Mouse (Mus musculus): ENCODE data around the gene Arhgap45. TPM values are rescaled to one million over a fixed set of nuclear protein-coding genes. Genes with fewer than 3 reads are reported as not detected.

Arhgap45 gene
- polyA plus RNA-seq (2012; rRNA removed), result 24.6 and 25.0 TPM in 2 replicates

GRCm38 (mm10) chr10:80016511-80016910, at the start of gene Arhgap45:
Gene Arhgap45, plus strand, starts transcription at chr10:80016653.

GRCm38 (mm10) chr10:79970415-79971182, 45.9 kb upstream of the Arhgap45 start, which contains the start of gene Grin3b:
Gene Grin3b, plus strand, starts transcription at chr10:79970715.

DNA sequence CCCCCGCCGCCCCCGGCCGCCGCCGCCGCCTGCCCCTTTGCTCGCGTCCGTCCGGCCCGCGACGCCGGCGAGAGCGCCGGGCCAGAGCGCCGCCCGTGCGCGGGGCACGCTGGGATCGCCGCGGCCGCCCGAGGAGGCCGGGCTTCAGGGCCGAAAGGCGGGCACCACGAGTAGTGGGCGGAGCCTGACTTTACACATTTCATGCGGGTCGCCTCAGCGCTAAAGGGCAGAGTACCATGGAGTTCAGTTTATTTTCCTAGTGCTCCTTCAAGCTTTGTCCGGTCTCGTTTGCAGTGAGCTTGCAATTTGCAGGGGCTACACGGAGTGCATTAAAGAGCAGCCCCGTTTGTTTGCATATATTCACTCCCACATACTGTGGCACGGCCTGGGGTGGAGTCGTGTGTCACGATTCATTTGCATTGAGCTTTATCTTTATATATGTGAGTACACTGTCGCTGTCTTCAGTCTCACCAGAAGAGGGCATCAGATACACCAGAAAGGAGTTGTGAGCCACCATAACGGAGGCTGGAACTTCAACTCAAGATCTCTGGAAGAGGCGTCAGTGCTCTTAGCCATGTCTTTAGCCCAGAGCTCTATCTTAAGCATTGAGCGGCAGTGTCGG, 32.1 kb upstream of the Arhgap45 start, which contains the start of gene Tmem259:
Gene Tmem259, minus strand, starts transcription at position 136 of the 622 bp plus-strand sequence.

DNA sequence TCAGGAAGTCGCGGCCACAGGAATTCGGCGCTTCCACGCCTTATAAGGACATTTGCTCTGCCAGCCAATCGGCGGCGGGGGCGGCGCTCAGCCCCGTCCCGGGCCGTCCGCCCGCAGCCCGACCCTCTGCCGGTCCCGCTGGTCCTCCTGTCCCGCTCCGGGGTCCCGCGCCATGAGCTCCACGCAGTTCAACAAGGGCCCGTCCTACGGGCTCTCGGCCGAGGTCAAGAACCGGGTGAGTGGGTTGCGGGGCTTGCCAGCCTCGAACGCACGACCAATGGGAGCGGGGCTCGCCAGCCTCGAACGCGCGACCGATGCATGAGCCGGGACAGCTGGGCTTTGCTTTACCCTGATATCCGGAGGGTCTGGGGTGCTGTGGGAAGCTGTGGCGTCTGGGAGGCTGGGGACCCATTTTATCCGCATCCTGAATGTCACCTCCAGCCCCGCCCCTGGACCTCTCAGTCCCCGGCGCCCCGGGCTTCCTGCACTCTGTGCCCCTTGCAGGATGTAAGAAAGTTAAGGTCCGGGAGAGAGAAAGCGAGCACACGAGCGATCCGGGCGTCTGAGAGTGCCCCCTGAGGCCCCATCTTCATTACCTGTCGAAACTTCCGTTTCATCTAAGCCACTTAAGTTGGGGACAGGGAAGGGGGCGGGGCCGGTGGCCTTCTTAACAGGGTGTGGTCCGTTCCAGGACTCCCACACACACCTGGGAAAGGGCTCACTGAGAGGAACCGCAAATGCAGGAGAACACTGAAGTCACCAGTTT, 27.8 kb upstream of the Arhgap45 start, which contains the start of gene Cnn2:
Gene Cnn2, plus strand, starts transcription at position 79 of the 766 bp plus-strand sequence.

DNA sequence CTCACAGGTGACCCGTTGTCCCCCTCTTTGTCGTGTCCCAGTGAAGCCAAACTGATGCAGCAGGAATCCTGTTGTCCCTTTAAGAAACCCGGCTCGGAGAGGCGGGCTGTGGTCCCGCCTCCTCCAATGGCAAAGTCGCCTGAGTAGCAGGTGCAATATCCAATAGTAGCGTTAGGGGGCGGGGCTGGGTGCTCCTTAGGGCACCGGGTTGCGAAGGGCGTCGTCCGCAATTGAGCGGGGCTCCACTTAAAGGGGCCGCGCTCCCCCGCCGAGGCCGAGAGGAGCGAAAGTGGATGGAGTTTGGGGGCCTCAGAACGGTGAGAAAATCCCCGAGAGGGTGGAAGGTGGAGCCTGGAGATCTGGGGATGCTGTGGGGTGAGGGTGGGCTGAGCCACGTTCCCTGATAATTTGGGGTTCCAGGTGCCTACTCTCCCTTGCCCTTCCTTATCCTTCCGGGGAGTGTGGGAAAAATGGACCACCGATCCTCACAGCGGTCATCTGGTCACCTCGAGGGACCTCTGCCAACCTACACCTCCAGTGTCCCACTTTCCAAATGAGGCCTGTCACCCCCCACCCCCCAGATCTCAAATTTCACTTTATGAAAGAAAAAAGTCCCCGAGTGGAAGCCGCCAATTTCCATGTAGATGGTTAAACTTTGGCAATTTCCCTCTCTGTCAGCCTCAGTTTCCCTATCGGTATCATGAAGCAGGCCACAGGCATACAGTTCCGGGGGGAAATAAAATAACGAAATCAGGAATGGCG, 20.0 kb upstream of the Arhgap45 start, which contains the start of gene Abca7:
Gene Abca7, plus strand, starts transcription at position 223 of the 762 bp plus-strand sequence.

DNA sequence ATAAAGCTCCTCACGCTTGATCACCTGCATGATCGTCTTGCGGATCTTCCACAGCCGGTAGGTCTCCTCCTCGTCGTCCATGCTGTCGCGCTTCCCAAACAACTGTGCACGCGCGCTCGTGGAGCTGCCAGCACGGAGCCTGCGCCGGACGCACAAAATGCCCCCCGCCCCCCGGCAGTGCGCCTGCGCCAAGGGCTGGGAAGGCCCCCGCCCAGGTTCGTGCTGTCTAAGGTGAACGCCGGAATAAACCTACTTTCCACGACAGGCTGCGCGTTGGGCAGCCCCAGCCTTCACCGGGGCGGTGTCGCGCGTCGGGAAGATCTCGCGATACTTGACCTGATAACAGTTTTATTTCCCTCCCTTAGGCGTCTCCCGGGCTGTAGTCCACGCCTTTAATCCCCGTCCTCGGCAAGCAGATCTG, 23.1 kb downstream of the Arhgap45 start, which contains the start of gene Polr2e:
Gene Polr2e, minus strand, starts transcription at position 237 of the 421 bp plus-strand sequence.

DNA sequence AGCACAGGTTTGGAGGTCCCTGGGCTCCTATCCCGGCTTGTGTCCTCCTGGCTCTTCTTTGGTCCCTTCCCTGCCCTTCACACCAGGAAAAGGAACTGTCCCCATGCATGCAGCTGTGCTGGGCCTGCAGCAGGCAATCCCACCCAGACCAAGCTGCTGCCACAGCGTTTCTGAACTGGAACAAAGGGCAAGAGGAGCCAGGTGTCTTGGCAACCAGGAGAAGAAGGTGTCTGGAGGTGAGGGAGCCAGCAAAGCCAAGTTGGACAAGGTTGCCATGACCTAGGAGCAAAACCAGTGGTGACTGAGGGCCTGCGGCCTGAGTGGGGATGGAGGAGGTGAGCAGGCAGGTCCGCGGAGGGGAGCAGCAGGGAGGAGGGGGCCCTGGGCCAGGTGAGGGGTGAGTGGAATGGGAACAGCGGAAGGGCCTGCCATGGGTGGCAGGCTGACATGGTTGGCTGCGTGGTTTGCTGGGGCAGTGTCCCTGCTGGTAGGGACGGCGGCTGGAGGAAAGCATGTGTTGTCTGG, 30.6 kb downstream of the Arhgap45 start, which contains the start of gene Gpx4:
Gene Gpx4, plus strand, starts transcription at position 126 of the 525 bp plus-strand sequence.

Other genes with a start within 250 kb of the Arhgap45 start
- 192 and 253 TPM in 2 replicates for gene Rnf126, start 249.7 kb upstream of the Arhgap45 start, polyA plus RNA-seq (2012; rRNA removed)
- 42.9 and 43.6 TPM in 2 replicates for gene Fstl3, start 239.4 kb upstream of the Arhgap45 start, polyA plus RNA-seq (2012; rRNA removed)
- 0.06 and 0.23 TPM in 2 replicates for gene Prss57, start 225.7 kb upstream of the Arhgap45 start, polyA plus RNA-seq (2012; rRNA removed)
- gene Palm, start 223.1 kb upstream of the Arhgap45 start, polyA plus RNA-seq (2012; rRNA removed), result 35.1 and 37.1 TPM in 2 replicates
- 267 and 317 TPM in 2 replicates for gene Misp, start 195.7 kb upstream of the Arhgap45 start, polyA plus RNA-seq (2012; rRNA removed)
- gene Ptbp1, start 162.2 kb upstream of the Arhgap45 start, polyA plus RNA-seq (2012; rRNA removed), result 273 and 314 TPM in 2 replicates
- gene Prtn3, start 142.2 kb upstream of the Arhgap45 start, polyA plus RNA-seq (2012; rRNA removed), result 2.2 and 2.6 TPM in 2 replicates
- 4.2 and 6.4 TPM in 2 replicates for gene Plppr3, start 142.0 kb upstream of the Arhgap45 start, polyA plus RNA-seq (2012; rRNA removed)
- gene Elane, start 130.4 kb upstream of the Arhgap45 start, polyA plus RNA-seq (2012; rRNA removed), result 0.15 TPM in 1 of 2 replicates, not detected in the other
- 295 and 596 TPM in 2 replicates for gene Cfd, start 125.8 kb upstream of the Arhgap45 start, polyA plus RNA-seq (2012; rRNA removed)
- 82.9 and 84.0 TPM in 2 replicates for gene Med16, start 107.7 kb upstream of the Arhgap45 start, polyA plus RNA-seq (2012; rRNA removed)
- not detected in 2 replicates for gene Gm26602, start 105.8 kb upstream of the Arhgap45 start, polyA plus RNA-seq (2012; rRNA removed)
- 9.5 and 12.7 TPM in 2 replicates for gene Kiss1r, start 99.7 kb upstream of the Arhgap45 start, polyA plus RNA-seq (2012; rRNA removed)
- 358 and 384 TPM in 2 replicates for gene R3hdm4, start 95.4 kb upstream of the Arhgap45 start, polyA plus RNA-seq (2012; rRNA removed)
- gene Arid3a, start 89.6 kb upstream of the Arhgap45 start, polyA plus RNA-seq (2012; rRNA removed), result 7.1 and 9.2 TPM in 2 replicates
- gene Wdr18, start 56.5 kb upstream of the Arhgap45 start, polyA plus RNA-seq (2012; rRNA removed), result 43.3 and 45.7 TPM in 2 replicates
- gene Grin3b, start 45.9 kb upstream of the Arhgap45 start, polyA plus RNA-seq (2012; rRNA removed), result not detected in 2 replicates
- 384 and 485 TPM in 2 replicates for gene Tmem259, start 32.3 kb upstream of the Arhgap45 start, polyA plus RNA-seq (2012; rRNA removed)
- 79.8 and 98.8 TPM in 2 replicates for gene Cnn2, start 28.1 kb upstream of the Arhgap45 start, polyA plus RNA-seq (2012; rRNA removed)
- gene Abca7, start 20.2 kb upstream of the Arhgap45 start, polyA plus RNA-seq (2012; rRNA removed), result 40.3 and 43.6 TPM in 2 replicates
- 179 and 185 TPM in 2 replicates for gene Polr2e, start 23.1 kb downstream of the Arhgap45 start, polyA plus RNA-seq (2012; rRNA removed)
- 332 and 514 TPM in 2 replicates for gene Gpx4, start 30.5 kb downstream of the Arhgap45 start, polyA plus RNA-seq (2012; rRNA removed)
- gene Sbno2, start 88.9 kb downstream of the Arhgap45 start, polyA plus RNA-seq (2012; rRNA removed), result 82.3 and 100 TPM in 2 replicates
- 125 and 133 TPM in 2 replicates for gene Stk11, start 99.2 kb downstream of the Arhgap45 start, polyA plus RNA-seq (2012; rRNA removed)
- gene Atp5d, start 122.0 kb downstream of the Arhgap45 start, polyA plus RNA-seq (2012; rRNA removed), result 2,828 and 3,041 TPM in 2 replicates
- 14.1 and 17.1 TPM in 2 replicates for gene Cbarp, start 124.2 kb downstream of the Arhgap45 start, polyA plus RNA-seq (2012; rRNA removed)
- gene Midn, start 131.6 kb downstream of the Arhgap45 start, polyA plus RNA-seq (2012; rRNA removed), result 174 and 187 TPM in 2 replicates
- 98.7 and 100 TPM in 2 replicates for gene Cirbp, start 149.3 kb downstream of the Arhgap45 start, polyA plus RNA-seq (2012; rRNA removed)
- gene 1600002K03Rik, start 156.3 kb downstream of the Arhgap45 start, polyA plus RNA-seq (2012; rRNA removed), result 18.0 and 23.5 TPM in 2 replicates
- gene Efna2, start 162.8 kb downstream of the Arhgap45 start, polyA plus RNA-seq (2012; rRNA removed), result 3.4 and 3.6 TPM in 2 replicates
- 25.4 and 27.3 TPM in 2 replicates for gene Mum1, start 209.8 kb downstream of the Arhgap45 start, polyA plus RNA-seq (2012; rRNA removed)
- gene Ndufs7, start 232.5 kb downstream of the Arhgap45 start, polyA plus RNA-seq (2012; rRNA removed), result 917 and 1,055 TPM in 2 replicates
- 12.4 and 22.1 TPM in 2 replicates for gene Gamt, start 244.4 kb downstream of the Arhgap45 start, polyA plus RNA-seq (2012; rRNA removed)
- gene Dazap1, start 244.8 kb downstream of the Arhgap45 start, polyA plus RNA-seq (2012; rRNA removed), result 79.6 and 86.9 TPM in 2 replicates